Mouse (Mus musculus) liver, embryonic 12.5 days (tissue): ENCODE data around the gene Ggt6. TPM values are rescaled to one million over a fixed set of nuclear protein-coding genes. Genes with fewer than 3 reads are reported as not detected.
A peak's percentile ranks its signal among the peaks of the same experiment; 100 is the strongest.

Experiments
- ATAC-seq: fragments of 200-750 bp; cut with Nextera tagmentation; 2 replicates; pipeline ENCODE4 v1.8.0; 2017; ENCODE audit warnings: moderate number of reproducible peaks, mild to moderate bottlenecking, moderate library complexity
- H3K27ac ChIP-seq: fragments of 300-500 bp; sonication (generic); 2 replicates; pipeline ENCODE4 v1.5.1; 2016; ENCODE audit warnings: mild to moderate bottlenecking
- H3K27me3 ChIP-seq: fragments of 300-500 bp; sonication (generic); replicated peaks from 2 replicates; pipeline ENCODE4 v1.6.1; 2016; ENCODE audit warnings: mild to moderate bottlenecking, moderate library complexity
- H3K36me3 ChIP-seq: fragments of 300-500 bp; sonication (generic); 2 replicates; pipeline ENCODE4 v1.6.1; 2016; ENCODE audit warnings: mild to moderate bottlenecking, moderate library complexity
- H3K4me1 ChIP-seq: fragments of 300-500 bp; sonication (generic); 2 replicates; pipeline ENCODE4 v1.6.1; 2016
- H3K4me2 ChIP-seq: fragments of 300-500 bp; sonication (generic); 2 replicates; pipeline ENCODE4 v1.6.1; 2016; ENCODE audit warnings: mild to moderate bottlenecking, moderate library complexity
- H3K4me3 ChIP-seq: fragments of 300-500 bp; sonication (generic); 2 replicates; pipeline ENCODE4 v1.5.1; 2016; ENCODE audit warnings: mild to moderate bottlenecking, moderate library complexity
- H3K9ac ChIP-seq: fragments of 300-500 bp; sonication (generic); 2 replicates; pipeline ENCODE4 v1.6.1; 2016; ENCODE audit warnings: mild to moderate bottlenecking, moderate library complexity
- H3K9me3 ChIP-seq: fragments of 300-500 bp; sonication (generic); replicated peaks from 2 replicates; pipeline ENCODE4 v1.6.1; 2016; ENCODE audit warnings: mild to moderate bottlenecking, moderate library complexity
- WGBS: fragments of 180-500 bp; shearing (Covaris S2); methylation state at CpG from one replicate; pipeline ENCODE4 v1.1.7; 2016; ENCODE audit not compliant: insufficient replicate concordance; 5-methylcytosine and 5-hydroxymethylcytosine counted together
- microRNA-seq: library from miRNA; unstranded; fragments of <30 nt; microRNA quantifications from one replicate; pipeline ENCODE4, GENCODE M21; 2017
- polyA plus RNA-seq: library from polyadenylated mRNA; unstranded; fragments of >200 nt; fragmentation: Nextera tagmentation; extraction: Ambion mirVana; gene quantifications from 2 replicates; pipeline ENCODE4 v1.2.1, GENCODE M21; 2016

Gene Ggt6
- polyA plus RNA-seq, 1 experiment from 2014 or later = not detected

DNA sequence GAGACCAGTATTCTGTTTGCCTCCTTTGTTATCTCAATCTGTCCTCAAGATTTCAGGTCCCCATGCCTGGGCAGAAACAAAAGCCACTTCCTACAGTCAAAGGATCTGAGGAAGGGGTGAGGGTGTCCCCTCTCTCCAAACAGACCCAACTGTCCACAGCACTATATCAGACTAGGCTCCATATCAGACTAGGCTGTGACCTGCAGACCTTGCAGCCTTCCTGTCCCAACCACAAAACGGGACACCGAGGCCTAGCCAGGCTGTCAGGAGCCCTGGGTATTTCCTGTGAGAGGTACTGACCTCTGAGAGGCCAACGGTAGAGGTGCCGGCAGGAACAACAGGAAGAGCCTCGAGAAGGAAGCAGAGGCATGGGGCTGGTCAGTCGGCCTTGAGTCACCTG, 49.2 kb downstream of the Ggt6 start:
- H3K27ac ChIP-seq = peak overlapping the region; percentile 54; the same call in 1 of the 2 replicates
- no peak overlapping the region for H3K4me3 ChIP-seq
- 11% methylated on average over 6 of the region's 6 CpGs for WGBS
- H3K4me2 ChIP-seq = no peak overlapping the region; the same call in 1 of the 2 replicates
- H3K27me3 ChIP-seq = peaks cover 17% of the 10 kb centered on the region
- no peak for ATAC-seq
- no peak overlapping the region for H3K9ac ChIP-seq
- H3K9me3 ChIP-seq = no peaks in the 10 kb centered on the region
- peaks cover 99% of the 10 kb centered on the region for H3K4me1 ChIP-seq
- H3K36me3 ChIP-seq = no peaks in the 10 kb centered on the region

DNA sequence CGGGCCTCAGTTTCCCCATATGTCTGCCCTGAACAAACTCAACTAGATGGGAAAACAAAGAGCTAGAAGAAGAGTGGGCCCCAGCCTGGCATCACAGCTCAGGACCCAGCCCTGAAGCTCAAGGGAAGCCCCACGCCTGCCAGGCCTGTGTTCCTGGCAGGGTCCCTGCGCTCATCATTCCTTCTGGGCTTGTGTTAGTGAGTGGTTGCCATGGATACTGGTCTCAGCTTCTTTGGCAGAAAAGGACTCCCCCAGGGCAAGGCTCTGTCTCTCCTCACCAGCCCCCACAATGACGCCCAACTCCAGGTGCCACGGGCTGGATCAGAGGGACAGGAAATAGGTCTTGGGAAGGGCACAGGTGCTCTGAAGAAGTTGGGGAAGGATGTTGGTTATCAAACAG, 49.8 kb downstream of the Ggt6 start:
- no peak overlapping the region for H3K9ac ChIP-seq
- no peaks in the 10 kb centered on the region for H3K36me3 ChIP-seq
- no peak overlapping the region for H3K4me3 ChIP-seq
- peak overlapping the region; percentile 54; the same call in 1 of the 2 replicates for H3K27ac ChIP-seq
- 0 out of 2 replicates have a peak overlapping the region, but pooled peaks have one; percentile 5 for H3K4me2 ChIP-seq
- peaks cover 99% of the 10 kb centered on the region for H3K4me1 ChIP-seq
- 32% methylated on average over 5 of the region's 5 CpGs for WGBS
- no peaks in the 10 kb centered on the region for H3K9me3 ChIP-seq
- H3K27me3 ChIP-seq = peaks cover 21% of the 10 kb centered on the region
- ATAC-seq = no peak

DNA sequence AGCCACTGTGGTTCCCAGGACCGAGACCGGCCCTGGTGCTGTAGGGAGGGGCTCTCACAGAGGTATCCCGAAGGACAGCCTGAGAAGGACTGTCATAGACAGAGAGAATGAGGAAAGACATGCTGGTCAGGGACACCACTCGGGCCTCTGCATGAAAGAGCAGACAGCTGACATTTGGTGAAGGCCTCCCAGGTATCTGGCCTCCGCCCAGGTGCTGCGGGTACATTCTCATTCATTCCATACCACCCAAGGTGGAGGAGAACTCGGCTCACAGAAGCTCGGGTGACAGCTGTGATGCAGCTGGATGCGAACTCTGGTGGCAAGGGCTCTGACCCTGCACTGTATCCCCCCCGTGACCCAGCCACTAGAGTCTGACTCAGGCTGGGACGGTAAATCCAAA, 50.6 kb downstream of the Ggt6 start:
- H3K9me3 ChIP-seq = no peaks in the 10 kb centered on the region
- no peaks in the 10 kb centered on the region for H3K36me3 ChIP-seq
- H3K27me3 ChIP-seq = peaks cover 25% of the 10 kb centered on the region
- peak overlapping the region; percentile 23; the same call in 1 of the 2 replicates for H3K27ac ChIP-seq
- H3K4me1 ChIP-seq = peaks cover 94% of the 10 kb centered on the region
- 47% methylated on average over 11 of the region's 11 CpGs for WGBS
- H3K4me3 ChIP-seq = no peak overlapping the region
- peak overlapping the region; percentile 96 for H3K4me2 ChIP-seq
- no peak overlapping the region for H3K9ac ChIP-seq
- ATAC-seq = no peak

DNA sequence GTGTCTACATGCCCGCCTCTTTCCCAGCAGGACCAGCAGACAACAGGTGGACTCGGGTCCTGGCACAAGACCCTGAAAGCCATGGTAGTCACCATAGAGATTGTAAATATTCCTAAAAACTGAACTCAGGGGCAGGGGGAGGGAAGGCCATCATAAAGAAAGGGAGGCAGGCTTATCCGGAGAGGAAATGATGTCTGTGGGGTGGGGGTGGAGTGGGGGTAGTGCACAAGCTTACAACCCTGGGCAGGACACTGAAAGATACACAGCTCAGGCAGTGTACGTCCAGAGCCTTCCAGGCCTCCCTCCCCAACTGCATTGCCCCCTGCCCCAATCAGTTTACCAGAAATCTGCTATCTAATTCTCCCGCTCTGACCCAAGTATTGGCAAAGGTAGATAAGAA, 51.8 kb downstream of the Ggt6 start:
- Histone ChIP-seq H3K4me2 (peak overlapping the region; percentile 96), H3K9me3 (no peaks in the 10 kb centered on the region), H3K27ac (peak overlapping the region; percentile 46; the same call in 1 of the 2 replicates), H3K36me3 (no peaks in the 10 kb centered on the region), H3K27me3 (peaks cover 25% of the 10 kb centered on the region), H3K4me3 (peak overlapping the region; percentile 70), H3K9ac (peak overlapping the region; percentile 32; the same call in 1 of the 2 replicates), H3K4me1 (peaks cover 82% of the 10 kb centered on the region)
- no peak for ATAC-seq
- 20% methylated on average over 5 of the region's 5 CpGs for WGBS

DNA sequence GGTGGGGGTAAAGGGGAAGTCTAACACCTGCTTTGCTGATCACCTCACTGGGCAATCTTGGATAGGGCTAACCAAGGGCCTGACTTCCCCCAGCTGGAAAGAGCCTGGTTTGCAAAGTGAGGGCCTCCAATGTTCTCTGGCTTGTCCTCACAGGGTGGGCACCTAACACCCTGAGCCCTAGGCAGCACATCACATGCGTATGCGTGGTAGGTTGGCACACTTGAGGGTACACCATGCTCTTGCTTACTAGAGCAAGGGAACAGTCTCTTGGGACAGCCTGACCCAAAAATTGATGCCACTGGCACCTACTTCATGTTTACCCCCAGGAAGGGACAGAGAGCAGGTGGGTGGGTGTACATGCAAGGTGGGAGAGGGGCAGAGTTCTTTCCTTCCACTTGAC, 52.4 kb downstream of the Ggt6 start:
- Histone ChIP-seq H3K27me3 (peaks cover 25% of the 10 kb centered on the region), H3K9me3 (no peaks in the 10 kb centered on the region), H3K36me3 (no peaks in the 10 kb centered on the region), H3K9ac (peak overlapping the region; percentile 44), H3K4me2 (peak overlapping the region; percentile 96), H3K4me3 (peak overlapping the region; percentile 70), H3K4me1 (peaks cover 77% of the 10 kb centered on the region), H3K27ac (peak overlapping the region; percentile 64)
- 43% methylated on average over 2 of the region's 2 CpGs for WGBS
- ATAC-seq = no peak

Small RNA genes within 50 kb of the gene (microRNA-seq; reads per million reads assigned to microRNA genes)
- not detected for gene Mir6338

Other genes with a start within 250 kb of the Ggt6 start
- 0.05 and 0.07 TPM in 2 replicates for gene Gm43951, start 228.7 kb upstream of the Ggt6 start, polyA plus RNA-seq
- gene 4933427D14Rik, start 228.1 kb upstream of the Ggt6 start, polyA plus RNA-seq = 5.3 and 7.6 TPM in 2 replicates
- gene Txndc17, start 228.0 kb upstream of the Ggt6 start, polyA plus RNA-seq = 95.4 and 96.6 TPM in 2 replicates
- gene Med31, start 219.9 kb upstream of the Ggt6 start, polyA plus RNA-seq = 15.0 and 16.7 TPM in 2 replicates
- not detected in 2 replicates for gene Slc13a5, start 168.3 kb upstream of the Ggt6 start, polyA plus RNA-seq
- gene Xaf1, start 133.9 kb upstream of the Ggt6 start, polyA plus RNA-seq = 2.2 and 2.4 TPM in 2 replicates
- gene Fbxo39, start 121.1 kb upstream of the Ggt6 start, polyA plus RNA-seq = not detected in 2 replicates
- 0.08 and 0.12 TPM in 2 replicates for gene Tekt1, start 73.1 kb upstream of the Ggt6 start, polyA plus RNA-seq
- gene Smtnl2, start 23.8 kb upstream of the Ggt6 start, polyA plus RNA-seq = 11.3 and 12.5 TPM in 2 replicates
- gene Mybbp1a, start 5.8 kb downstream of the Ggt6 start, polyA plus RNA-seq = 174 and 192 TPM in 2 replicates
- gene Spns2, start 54.4 kb downstream of the Ggt6 start, polyA plus RNA-seq = 11.1 and 11.7 TPM in 2 replicates
- 1.8 and 2.0 TPM in 2 replicates for gene Spns3, start 115.0 kb downstream of the Ggt6 start, polyA plus RNA-seq
- 36.7 and 37.3 TPM in 2 replicates for gene Ube2g1, start 171.8 kb downstream of the Ggt6 start, polyA plus RNA-seq